Mouse (Mus musculus): Measurements from ENCODE around the gene Stab1.

Gene Stab1

GRCm38 (mm10) chr14:31194891-31195513 is 26.6 kb upstream of the Stab1 start:
- DNase-seq (ENCODE audit: low read depth, low spot score) = peak; percentile 59

- peak; percentile 58 for DNase-seq (ENCODE audit: low read depth, low spot score)
Measured at GRCm38 (mm10) chr14:31194441-31194840, 26.0 kb upstream of the Stab1 start.

GRCm38 (mm10) chr14:31193791-31194190 is 25.4 kb upstream of the Stab1 start:
- DNase-seq (ENCODE audit: low read depth, low spot score) = no peak

GRCm38 (mm10) chr14:31191936-31192335 is 23.5 kb upstream of the Stab1 start:
- DNase-seq (ENCODE audit: low read depth, low spot score) = no peak

GRCm38 (mm10) chr14:31189348-31189747 is 20.9 kb upstream of the Stab1 start:
- DNase-seq (ENCODE audit: low read depth, low spot score) = no peak

GRCm38 (mm10) chr14:31188771-31189181 is 20.3 kb upstream of the Stab1 start:
- DNase-seq (ENCODE audit: low read depth, low spot score) = no peak

GRCm38 (mm10) chr14:31186656-31187055 is 18.2 kb upstream of the Stab1 start:
- DNase-seq (ENCODE audit: low read depth, low spot score) = no peak

GRCm38 (mm10) chr14:31184195-31184594 is 15.8 kb upstream of the Stab1 start:
- no peak for DNase-seq (ENCODE audit: low read depth, low spot score)

GRCm38 (mm10) chr14:31183541-31183940 is 15.1 kb upstream of the Stab1 start:
- no peak for DNase-seq (ENCODE audit: low read depth, low spot score)

GRCm38 (mm10) chr14:31182786-31183290 is 14.4 kb upstream of the Stab1 start:
- DNase-seq (ENCODE audit: low read depth, low spot score) = no peak

- DNase-seq (ENCODE audit: low read depth, low spot score) = no peak
Measured at GRCm38 (mm10) chr14:31181512-31181911, 13.1 kb upstream of the Stab1 start.

GRCm38 (mm10) chr14:31179677-31180365 is 11.4 kb upstream of the Stab1 start:
- no peak for DNase-seq (ENCODE audit: low read depth, low spot score)

GRCm38 (mm10) chr14:31177715-31178114 is 9.3 kb upstream of the Stab1 start:
- no peak for DNase-seq (ENCODE audit: low read depth, low spot score)

- no peak for DNase-seq (ENCODE audit: low read depth, low spot score)
Measured at GRCm38 (mm10) chr14:31177287-31177686, 8.8 kb upstream of the Stab1 start.

- DNase-seq (ENCODE audit: low read depth, low spot score) = no peak
Measured at GRCm38 (mm10) chr14:31173537-31173936, 5.1 kb upstream of the Stab1 start.

- DNase-seq (ENCODE audit: low read depth, low spot score) = no peak
Measured at GRCm38 (mm10) chr14:31172781-31173455, 4.5 kb upstream of the Stab1 start.

- no peak for DNase-seq (ENCODE audit: low read depth, low spot score)
Measured at GRCm38 (mm10) chr14:31171821-31172220, 3.4 kb upstream of the Stab1 start.

- no peak for DNase-seq (ENCODE audit: low read depth, low spot score)
Measured at GRCm38 (mm10) chr14:31171386-31171785, 2.9 kb upstream of the Stab1 start.

- no peak for DNase-seq (ENCODE audit: low read depth, low spot score)
Measured at GRCm38 (mm10) chr14:31170963-31171362, 2.5 kb upstream of the Stab1 start.

- DNase-seq (ENCODE audit: low read depth, low spot score) = no peak
Measured at GRCm38 (mm10) chr14:31169508-31169907, 1.1 kb upstream of the Stab1 start.

- no peak for DNase-seq (ENCODE audit: low read depth, low spot score)
Measured at GRCm38 (mm10) chr14:31166827-31167226, 1.6 kb downstream of the Stab1 start.

GRCm38 (mm10) chr14:31165991-31166630 is 2.3 kb downstream of the Stab1 start:
- DNase-seq (ENCODE audit: low read depth, low spot score) = no peak

Data from CD4-positive helper T cell, adult 2 months (primary cell).